Mouse (Mus musculus) neural tube, embryonic 13.5 days (tissue): ENCODE data around the gene Tmem221. TPM values are rescaled to one million over a fixed set of nuclear protein-coding genes. Genes with fewer than 3 reads are reported as not detected.
"Not testable (repeated sequence)": the region's sequence is repeated elsewhere in the genome, so short reads cannot be mapped to it uniquely, and the experiment has no call there.

Experiments used
- ATAC-seq: fragments of 200-750 bp; cut with Nextera tagmentation; 2 replicates; pipeline ENCODE4 v1.8.0; 2017; ENCODE audit warnings: low read depth, mild to moderate bottlenecking, moderate TSS enrichment, moderate library complexity
- H3K27ac ChIP-seq: fragments of 300-500 bp; sonication (generic); replicated peaks from 2 replicates; pipeline ENCODE4 v1.5.1; 2015; ENCODE audit warnings: moderate library complexity, mild to moderate bottlenecking, inconsistent platforms
- H3K27me3 ChIP-seq: fragments of 300-500 bp; sonication (generic); 2 replicates; pipeline ENCODE4 v1.6.1; 2015; ENCODE audit warnings: mild to moderate bottlenecking, inconsistent platforms
- H3K36me3 ChIP-seq: fragments of 300-500 bp; sonication (generic); 2 replicates; pipeline ENCODE4 v1.6.1; 2015; ENCODE audit warnings: mild to moderate bottlenecking, inconsistent platforms
- H3K4me1 ChIP-seq: fragments of 300-500 bp; sonication (generic); replicated peaks from 2 replicates; pipeline ENCODE4 v1.6.1; 2015; ENCODE audit warnings: inconsistent platforms
- H3K4me2 ChIP-seq: fragments of 300-500 bp; sonication (generic); 2 replicates; pipeline ENCODE4 v1.6.1; 2015; ENCODE audit warnings: inconsistent platforms, mild to moderate bottlenecking, moderate library complexity
- H3K4me3 ChIP-seq: fragments of 300-500 bp; sonication (generic); 2 replicates; pipeline ENCODE4 v1.5.1; 2015; ENCODE audit warnings: mild to moderate bottlenecking, inconsistent platforms
- H3K9ac ChIP-seq: fragments of 300-500 bp; sonication (generic); 2 replicates; pipeline ENCODE4 v1.6.1; 2015; ENCODE audit warnings: moderate library complexity, mild to moderate bottlenecking, inconsistent platforms
- H3K9me3 ChIP-seq: fragments of 300-500 bp; sonication (generic); 2 replicates; pipeline ENCODE4 v1.6.1; 2016; ENCODE audit warnings: inconsistent platforms
- WGBS: fragments of 180-500 bp; shearing (Covaris S2); methylation state at CpG from one replicate; pipeline ENCODE4 v1.1.7; 2015; 5-methylcytosine and 5-hydroxymethylcytosine counted together
- polyA plus RNA-seq: library from polyadenylated mRNA; unstranded; fragments of >200 nt; fragmentation: Nextera tagmentation; extraction: Ambion mirVana; gene quantifications from 2 replicates; pipeline ENCODE4 v1.2.1, GENCODE M21; 2015

Tmem221 gene
- polyA plus RNA-seq, 1 experiment from 2014 or later = not detected

GRCm38 (mm10) chr8:71537028-71537867 is 21.4 kb downstream of the Tmem221 start, which contains the start of gene Bst2:
Gene Bst2 (minus strand): TSS chr8:71537456.
- Histone ChIP-seq H3K36me3 (no peaks in the 10 kb centered on the region), H3K27ac (no peak within 1 kb of the TSS), H3K4me3 (peak within 1 kb of the TSS; percentile 33), H3K4me2 (peak within 1 kb of the TSS; percentile 53), H3K27me3 (peaks cover 37% of the 10 kb centered on the region), H3K9ac (peak within 1 kb of the TSS; percentile 47; the same call in 1 of the 2 replicates), H3K4me1 (peaks cover 9% of the 10 kb centered on the region), H3K9me3 (no peaks in the 10 kb centered on the region)
- WGBS = 3% methylated on average over 37 of the region's 37 CpGs
- ATAC-seq = no peak

GRCm38 (mm10) chr8:71535663-71536062 is 23.0 kb downstream of the Tmem221 start:
- H3K4me3 ChIP-seq = no peak overlapping the region
- no peaks in the 10 kb centered on the region for H3K36me3 ChIP-seq
- H3K27me3 ChIP-seq = peaks cover 37% of the 10 kb centered on the region
- no peak overlapping the region for H3K27ac ChIP-seq
- peaks cover 9% of the 10 kb centered on the region for H3K4me1 ChIP-seq
- H3K9ac ChIP-seq = no peak overlapping the region
- H3K9me3 ChIP-seq = no peaks in the 10 kb centered on the region
- ATAC-seq = no peak
- WGBS = 70% methylated on average over 5 of the region's 5 CpGs
- H3K4me2 ChIP-seq = no peak overlapping the region

- Histone ChIP-seq H3K4me3 (no peak overlapping the region), H3K9ac (no peak overlapping the region), H3K4me2 (no peak overlapping the region), H3K27me3 (peaks cover 33% of the 10 kb centered on the region), H3K4me1 (peaks cover 9% of the 10 kb centered on the region), H3K27ac (no peak overlapping the region), H3K9me3 (no peaks in the 10 kb centered on the region), H3K36me3 (no peaks in the 10 kb centered on the region)
- ATAC-seq = no peak
- WGBS = 32% methylated on average over 3 of the region's 3 CpGs
These were observed 24.3 kb downstream of the Tmem221 start for GRCm38 (mm10) chr8:71534263-71534810.

- H3K36me3 ChIP-seq, H3K4me1 ChIP-seq, H3K4me2 ChIP-seq, H3K27ac ChIP-seq, H3K9ac ChIP-seq, H3K4me3 ChIP-seq, ATAC-seq, H3K9me3 ChIP-seq: not testable (repeated sequence)
- 62% methylated on average over 6 of the region's 12 CpGs for WGBS
- peaks cover 36% of the 10 kb centered on the region for H3K27me3 ChIP-seq
These were observed 27.8 kb downstream of the Tmem221 start for GRCm38 (mm10) chr8:71530735-71531467.

- Histone ChIP-seq H3K4me2 (no peak overlapping the region), H3K27ac (peak overlapping the region; percentile 68), H3K36me3 (no peaks in the 10 kb centered on the region), H3K9me3 (no peaks in the 10 kb centered on the region), H3K9ac (no peak overlapping the region), H3K4me3 (no peak overlapping the region), H3K27me3 (peaks cover 51% of the 10 kb centered on the region), H3K4me1 (peaks cover 15% of the 10 kb centered on the region)
- 84% methylated on average over 11 of the region's 11 CpGs for WGBS
- no peak for ATAC-seq
These were observed 30.2 kb downstream of the Tmem221 start for GRCm38 (mm10) chr8:71528362-71529073.

- Histone ChIP-seq H3K36me3 (no peaks in the 10 kb centered on the region), H3K9ac (no peak overlapping the region), H3K27me3 (peaks cover 61% of the 10 kb centered on the region), H3K4me1 (peaks cover 15% of the 10 kb centered on the region), H3K9me3 (no peaks in the 10 kb centered on the region), H3K4me2 (no peak overlapping the region), H3K4me3 (no peak overlapping the region), H3K27ac (0 out of 2 replicates have a peak overlapping the region, but pooled peaks have one; percentile 23)
- 54% methylated on average over 3 of the region's 3 CpGs for WGBS
- ATAC-seq = no peak
These were observed 31.4 kb downstream of the Tmem221 start for GRCm38 (mm10) chr8:71527162-71527870.

GRCm38 (mm10) chr8:71526272-71526671 is 32.4 kb downstream of the Tmem221 start:
- Histone ChIP-seq H3K27ac (no peak overlapping the region), H3K27me3 (peaks cover 63% of the 10 kb centered on the region), H3K9ac (no peak overlapping the region), H3K4me2 (no peak overlapping the region), H3K9me3 (no peaks in the 10 kb centered on the region), H3K4me3 (no peak overlapping the region), H3K36me3 (no peaks in the 10 kb centered on the region), H3K4me1 (peaks cover 22% of the 10 kb centered on the region)
- WGBS = 6% methylated on average over 6 of the region's 6 CpGs
- no peak for ATAC-seq

- H3K4me3 ChIP-seq = no peak within 1 kb of the TSS
- peaks cover 66% of the 10 kb centered on the region for H3K27me3 ChIP-seq
- H3K9ac ChIP-seq = 0 out of 2 replicates have a peak within 1 kb of the TSS, but pooled peaks have one; percentile 17
- no peaks in the 10 kb centered on the region for H3K36me3 ChIP-seq
- no peaks in the 10 kb centered on the region for H3K9me3 ChIP-seq
- H3K4me1 ChIP-seq = peaks cover 22% of the 10 kb centered on the region
- 0 out of 2 replicates have a peak within 1 kb of the TSS, but pooled peaks have one; percentile 23 for H3K27ac ChIP-seq
- ATAC-seq = no peak
- WGBS = 9% methylated on average over 46 of the region's 46 CpGs
- peak within 1 kb of the TSS; percentile 29 for H3K4me2 ChIP-seq
These were observed 33.2 kb downstream of the Tmem221 start, which contains the start of gene Ccdc194 for GRCm38 (mm10) chr8:71525226-71526050. Gene Ccdc194 (minus strand): TSS chr8:71525711.

DNA sequence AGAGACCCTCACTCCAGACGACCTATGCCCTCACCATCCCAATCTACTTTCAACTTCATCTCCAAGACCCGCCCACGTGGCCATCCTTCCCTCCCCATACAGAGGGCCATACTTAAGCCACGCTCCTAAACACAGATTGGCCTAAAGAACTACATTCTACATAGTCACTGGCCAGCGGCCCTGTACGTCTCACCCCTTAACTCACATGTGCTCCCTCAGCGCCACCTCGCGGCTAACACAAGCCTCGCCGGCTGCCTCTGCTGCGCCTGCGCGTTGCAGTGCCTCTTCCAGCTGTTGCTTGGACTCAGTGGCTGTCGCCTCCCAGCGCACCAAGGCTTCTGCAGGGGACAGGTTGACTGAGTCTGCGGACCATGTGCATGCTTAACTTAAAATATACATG is 37.0 kb downstream of the Tmem221 start:
- Histone ChIP-seq H3K27ac (no peak overlapping the region), H3K27me3 (peaks cover 50% of the 10 kb centered on the region), H3K9me3 (no peaks in the 10 kb centered on the region), H3K9ac (no peak overlapping the region), H3K36me3 (no peaks in the 10 kb centered on the region), H3K4me1 (peaks cover 29% of the 10 kb centered on the region), H3K4me3 (no peak overlapping the region), H3K4me2 (peak overlapping the region; percentile 27; the same call in 1 of the 2 replicates)
- 7% methylated on average over 17 of the region's 17 CpGs for WGBS
- peak; percentile 81 for ATAC-seq

DNA sequence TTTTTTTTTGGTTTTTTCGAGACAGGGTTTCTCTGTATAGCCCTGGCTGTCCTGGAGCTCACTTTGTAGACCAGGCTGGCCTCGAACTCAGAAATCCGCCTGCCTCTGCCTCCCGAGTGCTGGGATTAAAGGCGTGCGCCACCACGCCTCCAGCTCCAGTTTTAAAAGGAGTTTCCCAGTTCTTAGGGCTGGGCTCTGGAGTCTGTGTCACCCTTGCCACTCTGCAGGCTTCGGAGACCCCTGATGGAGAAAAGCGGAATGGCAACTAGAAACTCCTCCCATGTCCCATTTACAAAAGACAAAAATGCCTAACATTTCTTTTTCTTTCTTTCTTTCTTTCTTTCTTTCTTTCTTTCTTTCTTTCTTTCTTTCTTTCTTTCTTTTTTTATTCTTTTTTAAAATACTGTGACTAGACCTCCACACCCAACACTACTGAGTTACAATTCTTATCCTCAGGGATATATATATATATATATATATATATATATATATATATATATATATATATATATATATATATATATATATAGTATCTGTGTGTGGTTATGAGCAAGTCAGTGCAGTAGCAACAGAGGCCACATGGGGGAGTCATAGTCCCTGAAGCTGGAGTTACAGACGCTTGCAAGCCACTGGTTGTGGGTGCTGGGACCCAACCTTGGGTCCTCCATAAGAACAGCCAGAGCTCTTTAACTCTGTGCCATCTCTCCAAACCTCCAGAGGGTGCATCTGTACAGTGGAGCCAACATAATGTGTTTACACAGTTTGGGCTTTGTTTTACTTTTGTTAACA is 39.4 kb downstream of the Tmem221 start:
- 44% methylated on average over 9 of the region's 10 CpGs for WGBS
- H3K27me3 ChIP-seq = peaks cover 26% of the 10 kb centered on the region

More for the DNA sequence above, 39.4 kb downstream of the Tmem221 start:
- H3K9ac ChIP-seq, H3K27ac ChIP-seq, H3K9me3 ChIP-seq, H3K4me3 ChIP-seq, H3K4me2 ChIP-seq, H3K36me3 ChIP-seq, ATAC-seq: not testable (repeated sequence)
- H3K4me1 ChIP-seq = peaks cover 18% of the 10 kb centered on the region
